Mouse (Mus musculus): ENCODE results near the gene Ddx42. TPM values are rescaled to one million over a fixed set of nuclear protein-coding genes. Genes with fewer than 3 reads are reported as not detected.
A peak's percentile ranks its signal among the peaks of the same experiment; 100 is the strongest.
"Not testable (repeated sequence)": the region's sequence is repeated elsewhere in the genome, so short reads cannot be mapped to it uniquely, and the experiment has no call there.

The Ddx42 gene
- polyA plus RNA-seq, 1 experiment from 2014 or later = 77.9 TPM

DNA sequence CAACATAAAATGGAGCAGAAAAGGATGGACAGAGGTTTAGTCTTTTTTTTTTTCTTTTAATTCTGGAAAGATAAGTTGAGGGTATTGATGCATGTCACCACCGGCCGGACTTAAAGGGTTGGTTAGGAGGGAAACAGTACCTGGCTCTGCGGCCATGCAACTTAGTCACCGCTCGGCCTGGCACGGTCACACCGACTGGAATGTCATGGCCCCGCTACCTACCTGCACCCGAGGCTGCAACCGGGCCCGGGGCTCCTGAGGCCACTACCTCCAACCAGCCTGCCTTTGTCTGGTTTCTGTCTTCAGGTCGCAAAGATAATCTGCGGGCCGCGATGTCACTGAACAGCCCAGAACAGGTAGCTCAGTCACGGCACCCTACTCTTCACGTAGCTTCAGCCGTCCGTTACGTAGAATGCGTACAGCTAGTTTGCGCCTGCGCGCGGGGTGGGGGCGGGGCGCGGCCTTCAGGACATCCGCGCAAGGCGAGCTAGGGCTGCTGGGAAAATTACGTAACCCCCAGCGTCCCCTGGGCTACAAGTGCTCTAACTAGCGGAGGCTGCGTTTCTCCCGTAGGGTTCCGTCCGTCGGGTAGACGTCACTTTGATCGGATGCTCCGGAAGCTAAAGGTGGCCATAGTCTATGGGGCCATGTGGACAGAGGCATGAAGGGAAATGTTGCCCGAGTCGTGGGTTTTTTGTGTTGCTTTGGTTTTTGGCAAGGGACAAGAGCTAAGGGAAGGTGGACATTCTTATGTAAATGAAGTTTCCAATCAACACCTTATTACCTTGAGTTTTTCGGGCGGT, 598 bp upstream of the Ddx42 start, which contains the start of gene Ccdc47:
Gene Ccdc47 (minus strand): TSS at position 418 of the 803 bp plus-strand sequence.
- Histone ChIP-seq H3K9me3 (ENCODE audit: control insufficient read depth, low read length) (no peaks in the 10 kb centered on the region), H3K36me3 (ENCODE audit: control insufficient read depth, insufficient read depth, low read length) (peaks cover 8% of the 10 kb centered on the region; the same call in 1 of the 2 replicates), H3K4me3 (ENCODE audit: low read length) (peak within 1 kb of the TSS; percentile 98), H3K4me2 (ENCODE audit: low read length) (peak within 1 kb of the TSS; percentile 77), H3K4me1 (ENCODE audit: control insufficient read depth, insufficient read depth, low read depth, low read length) (peaks cover 26% of the 10 kb centered on the region), H3K27ac (ENCODE audit: low read depth, low read length) (peak within 1 kb of the TSS; percentile 96), H3K9ac (ENCODE audit: low read depth, low read length) (peak within 1 kb of the TSS; percentile 95), H3K27me3 (replicated peaks; ENCODE audit: control insufficient read depth, insufficient read depth, low read length) (no peaks in the 10 kb centered on the region)
- under 1% methylated on average over 46 of the region's 46 CpGs for WGBS
- peak; percentile 100 for ATAC-seq

DNA sequence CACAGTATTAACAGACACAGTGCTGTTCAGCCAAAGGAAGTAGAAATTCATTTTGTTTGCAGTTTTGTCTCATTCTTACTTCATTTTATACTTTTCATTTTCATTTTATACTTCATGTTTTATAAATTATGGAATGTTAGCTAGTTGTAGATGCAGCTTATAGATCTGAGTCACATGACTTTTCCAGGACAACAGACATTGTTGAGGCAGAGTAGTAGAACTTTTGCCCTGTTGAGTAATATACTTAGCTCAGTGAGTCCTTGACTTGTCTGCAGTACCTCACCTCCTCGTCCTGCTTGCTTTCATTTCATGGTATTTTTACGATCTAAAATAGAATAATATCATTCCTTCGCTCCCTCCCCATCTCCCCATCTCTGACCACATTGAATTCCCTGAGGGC, 3.9 kb downstream of the Ddx42 start:
- Histone ChIP-seq H3K4me3 (ENCODE audit: low read length) (no peak overlapping the region), H3K4me1 (ENCODE audit: control insufficient read depth, insufficient read depth, low read depth, low read length) (peaks cover 14% of the 10 kb centered on the region), H3K4me2 (ENCODE audit: low read length) (no peak overlapping the region), H3K36me3 (ENCODE audit: control insufficient read depth, insufficient read depth, low read length) (peaks cover 8% of the 10 kb centered on the region; the same call in 1 of the 2 replicates), H3K9me3 (ENCODE audit: control insufficient read depth, low read length) (no peaks in the 10 kb centered on the region), H3K9ac (ENCODE audit: low read depth, low read length) (no peak overlapping the region), H3K27ac (ENCODE audit: low read depth, low read length) (no peak overlapping the region), H3K27me3 (replicated peaks; ENCODE audit: control insufficient read depth, insufficient read depth, low read length) (no peaks in the 10 kb centered on the region)
- no peak for ATAC-seq
- 84% methylated on average over 3 of the region's 3 CpGs for WGBS

DNA sequence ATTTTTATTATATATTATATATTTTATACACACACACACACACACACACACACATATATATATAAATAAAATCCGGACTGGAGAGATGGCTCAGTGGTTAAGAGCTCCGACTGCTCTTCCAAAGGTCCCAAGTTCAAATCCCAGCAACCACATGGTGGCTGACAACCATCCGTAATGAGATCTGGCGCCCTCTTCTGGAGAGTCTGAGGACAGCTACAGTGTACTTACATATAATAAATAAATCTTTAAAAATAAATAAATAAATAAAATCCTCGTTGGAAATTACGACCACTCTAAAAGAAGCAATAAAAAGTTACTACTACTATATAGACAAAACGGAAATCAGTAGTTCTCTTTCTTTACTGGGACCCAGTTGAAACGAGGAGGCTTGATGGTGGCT, 17.3 kb downstream of the Ddx42 start:
- peaks cover 32% of the 10 kb centered on the region for H3K36me3 ChIP-seq (ENCODE audit: control insufficient read depth, insufficient read depth, low read length)
- H3K27ac ChIP-seq (ENCODE audit: low read depth, low read length); ATAC-seq; H3K4me3 ChIP-seq (ENCODE audit: low read length); H3K9me3 ChIP-seq (ENCODE audit: control insufficient read depth, low read length); H3K4me2 ChIP-seq (ENCODE audit: low read length); H3K9ac ChIP-seq (ENCODE audit: low read depth, low read length); H3K4me1 ChIP-seq (ENCODE audit: control insufficient read depth, insufficient read depth, low read depth, low read length); H3K27me3 ChIP-seq (replicated peaks; ENCODE audit: control insufficient read depth, insufficient read depth, low read length): not testable (repeated sequence)
- WGBS = 84% methylated on average over 8 of the region's 8 CpGs

DNA sequence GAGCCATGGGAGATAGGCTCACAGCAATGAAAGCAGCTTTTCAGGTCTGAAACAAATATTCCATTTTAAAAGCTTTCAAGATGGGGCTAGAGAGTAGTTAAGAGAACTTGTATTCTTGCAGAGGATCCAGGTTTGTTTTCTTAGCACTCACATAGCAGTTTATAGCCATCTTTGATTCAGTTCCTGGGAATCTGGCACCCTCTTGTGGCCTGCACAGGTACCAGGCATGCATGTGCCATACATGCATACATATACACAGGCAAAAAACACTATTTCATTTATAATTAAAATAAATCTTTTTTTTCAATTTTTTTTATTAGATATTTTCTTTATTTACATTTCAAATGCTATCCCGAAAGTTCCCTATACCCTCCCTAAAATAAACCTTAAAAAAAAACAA, 30.1 kb downstream of the Ddx42 start:
- Histone ChIP-seq H3K27ac (ENCODE audit: low read depth, low read length) (no peak overlapping the region), H3K9ac (ENCODE audit: low read depth, low read length) (no peak overlapping the region), H3K4me3 (ENCODE audit: low read length) (no peak overlapping the region), H3K27me3 (replicated peaks; ENCODE audit: control insufficient read depth, insufficient read depth, low read length) (no peaks in the 10 kb centered on the region), H3K9me3 (ENCODE audit: control insufficient read depth, low read length) (no peaks in the 10 kb centered on the region), H3K4me2 (ENCODE audit: low read length) (no peak overlapping the region), H3K4me1 (ENCODE audit: control insufficient read depth, insufficient read depth, low read depth, low read length) (no peaks in the 10 kb centered on the region), H3K36me3 (ENCODE audit: control insufficient read depth, insufficient read depth, low read length) (peaks cover 81% of the 10 kb centered on the region)
- ATAC-seq = no peak
- WGBS = 96% methylated on average over 1 of the region's 1 CpGs

DNA sequence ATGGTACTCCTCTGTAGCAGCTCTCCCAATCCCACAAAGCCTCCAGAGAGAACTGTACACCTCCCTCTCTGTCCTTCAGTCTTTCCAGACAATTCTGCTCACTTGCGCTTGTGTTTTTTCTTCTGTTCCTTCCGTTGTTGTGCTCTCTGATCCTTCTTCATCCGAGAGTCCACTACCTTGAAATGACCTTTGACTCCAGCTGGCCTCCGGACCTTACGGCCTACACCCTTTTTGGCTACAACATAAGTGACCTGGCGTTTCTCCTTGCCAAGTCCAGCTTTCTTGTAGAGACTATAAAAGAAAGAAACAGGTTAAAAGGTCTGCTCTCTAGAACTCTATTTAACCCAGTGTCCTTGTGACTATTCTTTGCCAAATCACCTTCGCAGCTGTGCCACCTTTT, 32.6 kb downstream of the Ddx42 start:
- Histone ChIP-seq H3K4me2 (ENCODE audit: low read length) (no peak overlapping the region), H3K36me3 (ENCODE audit: control insufficient read depth, insufficient read depth, low read length) (peaks cover 67% of the 10 kb centered on the region), H3K9ac (ENCODE audit: low read depth, low read length) (no peak overlapping the region), H3K27me3 (replicated peaks; ENCODE audit: control insufficient read depth, insufficient read depth, low read length) (no peaks in the 10 kb centered on the region), H3K9me3 (ENCODE audit: control insufficient read depth, low read length) (no peaks in the 10 kb centered on the region), H3K4me3 (ENCODE audit: low read length) (no peak overlapping the region), H3K27ac (ENCODE audit: low read depth, low read length) (no peak overlapping the region), H3K4me1 (ENCODE audit: control insufficient read depth, insufficient read depth, low read depth, low read length) (no peaks in the 10 kb centered on the region; the same call in 1 of the 2 replicates)
- WGBS = 92% methylated on average over 7 of the region's 7 CpGs
- ATAC-seq = no peak

DNA sequence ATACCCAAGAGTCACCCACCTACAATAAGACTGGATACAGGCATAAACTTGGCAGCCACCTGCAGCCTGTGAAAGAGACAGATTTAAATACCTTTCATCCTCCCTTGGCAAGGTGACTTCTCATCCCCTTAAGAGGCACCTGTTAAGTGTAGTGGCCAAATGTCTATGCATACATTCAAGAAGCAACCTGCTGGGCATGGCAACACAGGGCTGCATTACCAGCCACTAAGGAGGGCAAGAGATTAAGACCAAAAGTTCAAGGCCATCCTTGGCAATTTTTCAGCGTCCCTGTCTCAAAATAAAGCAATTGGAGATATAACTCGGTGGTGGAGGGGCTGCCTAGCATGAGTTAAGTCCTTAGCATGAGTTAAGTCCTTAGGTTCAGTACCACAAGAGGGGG, 38.0 kb downstream of the Ddx42 start:
- Histone ChIP-seq H3K9ac (ENCODE audit: low read depth, low read length) (peak overlapping the region; percentile 60), H3K4me1 (ENCODE audit: control insufficient read depth, insufficient read depth, low read depth, low read length) (peaks cover 21% of the 10 kb centered on the region), H3K4me3 (ENCODE audit: low read length) (peak overlapping the region; percentile 79), H3K27ac (ENCODE audit: low read depth, low read length) (no peak overlapping the region), H3K27me3 (replicated peaks; ENCODE audit: control insufficient read depth, insufficient read depth, low read length) (no peaks in the 10 kb centered on the region), H3K36me3 (ENCODE audit: control insufficient read depth, insufficient read depth, low read length) (peaks cover 28% of the 10 kb centered on the region), H3K4me2 (ENCODE audit: low read length) (peak overlapping the region; percentile 86), H3K9me3 (ENCODE audit: control insufficient read depth, low read length) (no peaks in the 10 kb centered on the region)
- 22% methylated on average over 2 of the region's 2 CpGs for WGBS
- no peak for ATAC-seq

DNA sequence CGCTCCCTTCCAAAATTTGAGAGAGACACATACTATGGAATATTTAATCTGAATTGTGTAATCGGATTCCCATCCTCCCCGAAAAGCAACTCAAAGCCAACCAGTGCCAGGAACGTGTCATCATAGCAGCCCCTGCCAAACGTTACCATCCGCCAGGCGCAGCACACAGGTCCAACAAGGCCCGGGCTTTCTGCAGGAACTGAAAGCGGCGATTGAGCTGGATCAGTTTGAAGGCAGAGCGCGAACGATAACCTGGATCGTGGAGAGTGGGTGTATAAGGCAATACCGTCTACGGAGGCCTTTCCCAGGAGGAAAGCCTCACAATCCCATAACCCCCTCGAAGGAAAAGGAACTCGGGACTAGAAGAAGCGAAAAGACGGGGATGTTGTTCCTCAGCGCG, 38.4 kb downstream of the Ddx42 start:
- no peak for ATAC-seq
- Histone ChIP-seq H3K4me2 (ENCODE audit: low read length) (peak overlapping the region; percentile 86), H3K27me3 (replicated peaks; ENCODE audit: control insufficient read depth, insufficient read depth, low read length) (no peaks in the 10 kb centered on the region), H3K27ac (ENCODE audit: low read depth, low read length) (peak overlapping the region; percentile 85), H3K9me3 (ENCODE audit: control insufficient read depth, low read length) (no peaks in the 10 kb centered on the region), H3K4me3 (ENCODE audit: low read length) (peak overlapping the region; percentile 79), H3K9ac (ENCODE audit: low read depth, low read length) (peak overlapping the region; percentile 60), H3K36me3 (ENCODE audit: control insufficient read depth, insufficient read depth, low read length) (peaks cover 24% of the 10 kb centered on the region), H3K4me1 (ENCODE audit: control insufficient read depth, insufficient read depth, low read depth, low read length) (peaks cover 21% of the 10 kb centered on the region)
- 3% methylated on average over 22 of the region's 22 CpGs for WGBS

DNA sequence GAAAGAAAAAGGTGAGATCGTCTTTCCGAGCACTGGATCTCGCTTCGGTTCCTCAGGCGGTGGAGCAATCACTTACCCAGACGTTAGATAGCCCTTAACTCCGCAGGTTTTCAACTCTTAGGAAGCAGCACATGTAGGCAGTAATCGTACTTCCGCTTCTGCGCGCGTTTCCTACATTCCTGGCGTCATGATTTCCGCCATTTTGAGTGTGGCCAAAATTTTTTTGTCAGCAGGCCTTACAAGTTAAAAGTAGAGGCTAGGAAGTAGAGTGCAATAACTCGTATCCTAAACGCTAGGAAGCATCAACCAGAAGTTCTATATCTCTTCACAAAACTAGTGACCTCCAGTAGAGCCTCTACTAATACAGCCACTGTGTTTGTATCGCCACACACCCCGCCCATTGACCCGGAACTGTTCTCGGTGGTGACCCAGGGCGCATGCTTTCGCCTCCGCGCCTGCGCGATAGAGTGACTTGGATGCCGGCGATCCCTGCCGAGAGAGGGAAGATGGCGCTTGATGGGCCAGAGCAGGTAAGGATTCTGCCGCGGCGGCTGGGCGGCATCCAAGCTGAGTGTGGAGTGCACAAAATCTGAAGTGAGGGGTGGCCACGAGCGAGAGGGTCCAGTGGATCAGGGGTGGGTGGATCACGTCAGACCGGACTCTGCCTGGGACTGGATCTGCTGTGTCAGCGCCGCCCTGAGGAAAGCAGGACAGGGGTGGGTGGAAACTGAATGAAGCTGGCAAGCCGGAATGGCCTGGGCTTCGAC, 39.1 kb downstream of the Ddx42 start, which contains the start of the genes Ftsj3 and Psmc5:
Gene Ftsj3 (minus strand): TSS at position 395 of the 767 bp plus-strand sequence.
Gene Psmc5 (plus strand): TSS at position 470 of the 767 bp plus-strand sequence.
- Histone ChIP-seq H3K4me3 (ENCODE audit: low read length) (peak within 1 kb of the TSS; percentile 79), H3K9ac (ENCODE audit: low read depth, low read length) (peak within 1 kb of the TSS; percentile 90), H3K4me1 (ENCODE audit: control insufficient read depth, insufficient read depth, low read depth, low read length) (peaks cover 21% of the 10 kb centered on the region), H3K27ac (ENCODE audit: low read depth, low read length) (peak within 1 kb of the TSS; percentile 85), H3K27me3 (replicated peaks; ENCODE audit: control insufficient read depth, insufficient read depth, low read length) (no peaks in the 10 kb centered on the region), H3K4me2 (ENCODE audit: low read length) (peak within 1 kb of the TSS; percentile 86), H3K36me3 (ENCODE audit: control insufficient read depth, insufficient read depth, low read length) (peaks cover 18% of the 10 kb centered on the region), H3K9me3 (ENCODE audit: control insufficient read depth, low read length) (no peaks in the 10 kb centered on the region)
- WGBS = under 1% methylated on average over 42 of the region's 42 CpGs
- peak; percentile 97 for ATAC-seq

DNA sequence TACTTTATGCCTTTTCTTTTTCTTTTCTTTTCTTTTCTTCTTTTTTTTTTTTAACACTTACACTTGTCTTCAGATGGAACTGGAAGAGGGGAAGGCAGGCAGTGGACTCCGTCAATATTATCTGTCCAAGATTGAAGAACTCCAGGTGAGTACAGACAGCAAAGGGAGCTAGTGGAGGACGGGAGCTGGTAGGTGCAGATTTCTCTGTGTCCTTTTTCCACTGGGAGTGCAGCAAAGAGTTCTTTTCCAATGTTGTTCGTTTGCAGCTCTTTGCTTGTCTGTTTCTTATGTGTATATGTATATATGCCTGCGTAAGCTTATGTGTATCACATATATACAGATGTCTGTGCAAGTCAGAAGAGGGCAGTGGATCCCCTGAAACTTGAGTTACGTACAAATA, 40.0 kb downstream of the Ddx42 start:
- Histone ChIP-seq H3K36me3 (ENCODE audit: control insufficient read depth, insufficient read depth, low read length) (peaks cover 12% of the 10 kb centered on the region), H3K4me3 (ENCODE audit: low read length) (peak overlapping the region; percentile 79), H3K27me3 (replicated peaks; ENCODE audit: control insufficient read depth, insufficient read depth, low read length) (no peaks in the 10 kb centered on the region), H3K4me2 (ENCODE audit: low read length) (peak overlapping the region; percentile 79), H3K9me3 (ENCODE audit: control insufficient read depth, low read length) (no peaks in the 10 kb centered on the region), H3K4me1 (ENCODE audit: control insufficient read depth, insufficient read depth, low read depth, low read length) (peaks cover 21% of the 10 kb centered on the region), H3K27ac (ENCODE audit: low read depth, low read length) (no peak overlapping the region), H3K9ac (ENCODE audit: low read depth, low read length) (peak overlapping the region; percentile 90)
- ATAC-seq = no peak
- 76% methylated on average over 5 of the region's 5 CpGs for WGBS

Data from hindbrain, embryonic 16.5 days (tissue).